8 mouse cellular contexts compared by ENCODE assay signal in genomic region chr13:21478759-21479670, GRCm38 (mm10). TPM values are rescaled to one million over a fixed set of nuclear protein-coding genes. Genes with fewer than 3 reads are reported as not detected.
DNase-seq lines count a peak whose midpoint lies in the region; ATAC-seq and TF ChIP-seq lines count a peak whose summit lies in the region.
"Not testable (repeated sequence)": the region's sequence is repeated elsewhere in the genome, so short reads cannot be mapped to it uniquely, and the experiment has no call there.

Gene Zkscan4, plus strand, starts transcription at chr13:21478907.
Gene Gm10065, minus strand, starts transcription at chr13:21479441.

- peak; percentile 89 for DNase-seq in embryonic facial prominence, embryonic 14.5 days (ENCODE audit: low spot score)
- peak; percentile 67 to 80 for DNase-seq in heart, adult 18-20 months
- DNase-seq in left cerebral cortex, postnatal 10 days (ENCODE audit: extremely low spot score in 1 of 2, low spot score in 2 of 2) = peak; percentile 70 to 79
- DNase-seq in lung, postnatal 4 days = peak; percentile 71 to 74
- DNase-seq in retina, postnatal 1 day = peak; percentile 91
- peak; percentile 54 to 69 for DNase-seq in urinary bladder, postnatal 36 days (ENCODE audit: low spot score in 2 of 2)

- not testable (repeated sequence) for TF ChIP-seq CTCF in bone marrow, adult 2 months (IDR thresholded peaks at IDR 0.05; ENCODE audit: control insufficient read depth, insufficient read depth, low read length)
- TF ChIP-seq CTCF in intestine, postnatal 0 days (IDR thresholded peaks at IDR 0.05; ENCODE audit: low read depth) = peak; percentile 35; the same call in 1 of the 2 replicates

- WGBS in bone marrow, adult 2 months = 4% methylated on average over 31 of the region's 31 CpGs
- 2% methylated on average over 19 of the region's 31 CpGs for WGBS in embryonic facial prominence, embryonic 14.5 days
- WGBS in intestine, postnatal 0 days = 3% methylated on average over 30 of the region's 31 CpGs

- not testable (repeated sequence) for H3K4me1 ChIP-seq in bone marrow, adult 2 months (ENCODE audit: control insufficient read depth, insufficient read depth, low read length); embryonic facial prominence, embryonic 14.5 days (ENCODE audit: control insufficient read depth, insufficient read depth, low read length); intestine, postnatal 0 days (replicated peaks; ENCODE audit: control insufficient read depth, insufficient read depth, low read length)

- H3K9me3 ChIP-seq in embryonic facial prominence, embryonic 14.5 days (ENCODE audit: control insufficient read depth, low read length); intestine, postnatal 0 days (ENCODE audit: control insufficient read depth): not testable (repeated sequence)

- ATAC-seq in embryonic facial prominence, embryonic 14.5 days (ENCODE audit: low read depth) = peak; percentile 83
- ATAC-seq in intestine, postnatal 0 days = peak; percentile 76

- peak within 1 kb of the TSS; percentile 65 for H3K4me2 ChIP-seq in embryonic facial prominence, embryonic 14.5 days (ENCODE audit: low read depth, low read length)
- peak within 1 kb of the TSS; percentile 80 for H3K4me2 ChIP-seq in intestine, postnatal 0 days (replicated peaks; ENCODE audit: low read depth)

- H3K27me3 ChIP-seq in embryonic facial prominence, embryonic 14.5 days (replicated peaks; ENCODE audit: control insufficient read depth, insufficient read depth, low read length); intestine, postnatal 0 days (replicated peaks; ENCODE audit: control insufficient read depth, insufficient read depth, low read length): not testable (repeated sequence)

- not testable (repeated sequence) for H3K36me3 ChIP-seq in embryonic facial prominence, embryonic 14.5 days (ENCODE audit: control insufficient read depth, insufficient read depth, low read length); intestine, postnatal 0 days (ENCODE audit: control insufficient read depth, insufficient read depth)

- not testable (repeated sequence) for TF ChIP-seq POLR2A in bone marrow, adult 2 months (IDR thresholded peaks at IDR 0.05; ENCODE audit: borderline replicate concordance, control insufficient read depth, low read depth, low read length)

- intact Hi-C loops in left cerebral cortex, postnatal 10 days (cut with DNase I) = not testable (repeated sequence)

- peak within 1 kb of the TSS; percentile 68 for H3K4me3 ChIP-seq in bone marrow, adult 2 months (replicated peaks; ENCODE audit: control insufficient read depth, low read depth, low read length)
- peak within 1 kb of the TSS; percentile 62 for H3K4me3 ChIP-seq in embryonic facial prominence, embryonic 14.5 days (ENCODE audit: low read depth, low read length)
- peak within 1 kb of the TSS; percentile 59 for H3K4me3 ChIP-seq in intestine, postnatal 0 days (ENCODE audit: low read depth, low read length)

- peak within 1 kb of the TSS; percentile 68 for H3K9ac ChIP-seq in embryonic facial prominence, embryonic 14.5 days (ENCODE audit: low read depth, low read length)
- H3K9ac ChIP-seq in intestine, postnatal 0 days (ENCODE audit: low read depth, low read length) = peak within 1 kb of the TSS; percentile 45

- H3K27ac ChIP-seq in bone marrow, adult 2 months (ENCODE audit: control insufficient read depth, insufficient read depth, low read depth, low read length, poor library complexity) = not testable (repeated sequence)
- peak within 1 kb of the TSS; percentile 70 for H3K27ac ChIP-seq in embryonic facial prominence, embryonic 14.5 days (replicated peaks; ENCODE audit: low read depth, low read length)
- peak within 1 kb of the TSS; percentile 57 for H3K27ac ChIP-seq in intestine, postnatal 0 days (ENCODE audit: low read depth, low read length)

RNA-seq across cellular contexts. Expression of gene Zkscan4, which starts in this region (rescaled TPM):
- not detected in 2 replicates for polyA plus RNA-seq in bone marrow, adult 2 months (2011; ENCODE audit: insufficient read depth, insufficient read length, low replicate concordance, missing spikeins)
- 3.3 and 3.4 TPM in 2 replicates for polyA plus RNA-seq in embryonic facial prominence, embryonic 14.5 days (2014; fragmentation: Nextera tagmentation; extraction: Ambion mirVana)
- total RNA-seq in heart, adult 18-20 months (2021) = 1 to 10 TPM in 1 of 2 experiments, under 1 TPM in 1; 0.79 to 1.3 TPM
- 1.4 and 2.3 TPM in 2 replicates for polyA plus RNA-seq in intestine, postnatal 0 days (2015; fragmentation: Nextera tagmentation; extraction: Ambion mirVana)
- total RNA-seq in left cerebral cortex, postnatal 10 days (2021) = 1 to 10 TPM; 7.4 TPM

RNA-seq across cellular contexts. Expression of gene Gm10065, which starts in this region (rescaled TPM):
- polyA plus RNA-seq in bone marrow, adult 2 months (2011; ENCODE audit: insufficient read depth, insufficient read length, low replicate concordance, missing spikeins) = not detected in 2 replicates
- not detected in 2 replicates for polyA plus RNA-seq in embryonic facial prominence, embryonic 14.5 days (2014; fragmentation: Nextera tagmentation; extraction: Ambion mirVana)
- total RNA-seq in heart, adult 18-20 months (2021) = not detected
- polyA plus RNA-seq in intestine, postnatal 0 days (2015; fragmentation: Nextera tagmentation; extraction: Ambion mirVana) = not detected in 2 replicates
- total RNA-seq in left cerebral cortex, postnatal 10 days (2021) = not detected
